Mouse (Mus musculus): ENCODE data around the gene Zfp346. TPM values are rescaled to one million over a fixed set of nuclear protein-coding genes. Genes with fewer than 3 reads are reported as not detected.

Gene Zfp346
- total and polyA plus RNA-seq, 3 experiments = 11.3 to 18.6 (median 12.4) TPM

DNA sequence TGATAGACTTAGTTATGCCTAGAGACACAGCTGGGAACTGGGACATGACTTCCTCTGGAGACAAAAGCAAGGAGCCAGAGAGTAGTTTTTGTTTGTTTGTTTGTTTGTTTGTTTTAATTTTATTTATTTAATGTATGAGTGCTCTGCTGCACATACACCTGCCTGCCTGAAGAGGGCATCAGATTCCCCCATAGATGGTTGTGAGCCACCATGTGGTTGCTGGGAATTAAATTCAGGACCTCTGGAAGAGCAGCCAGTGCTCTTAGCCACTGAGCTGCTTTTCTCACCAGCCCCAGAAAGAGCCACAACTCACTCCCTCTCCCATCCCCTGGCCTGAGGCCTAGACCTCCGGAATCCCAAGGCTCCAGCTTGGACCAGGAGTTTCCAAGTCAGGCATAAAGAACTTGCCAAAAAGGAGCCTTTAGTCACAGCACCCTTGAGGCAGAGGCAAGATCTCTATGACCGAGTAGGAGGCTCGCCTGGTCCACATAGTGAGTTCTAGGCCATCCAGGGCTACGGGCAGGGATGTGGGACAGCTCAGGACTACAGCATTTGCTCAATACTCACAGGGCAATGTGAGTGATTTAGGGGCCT lies 72.9 kb downstream of the Zfp346 start:
- Histone ChIP-seq H3K9me3 (replicated peaks; ENCODE audit: low read length) (no peaks in the 10 kb centered on the region), H3K36me3 (replicated peaks in 1 of 2; ENCODE audit: control insufficient read depth in 1 of 2, insufficient read depth in 1 of 2, low read length in 1 of 2) (no peaks in the 10 kb centered on the region), H3K27me3 (replicated peaks) (peaks cover 6% of the 10 kb centered on the region), H3K4me3 (replicated peaks in 1 of 3; ENCODE audit: low read depth in 2 of 3, low read length in 2 of 3, poor library complexity in 1 of 3) (no peak overlapping the region), H3K4me2 (ENCODE audit: insufficient read depth, low read depth, poor library complexity, severe bottlenecking) (no peak overlapping the region), H3K79me2 (replicated peaks; ENCODE audit: control insufficient read depth, extremely low read depth, insufficient read depth, poor library complexity, severe bottlenecking) (no peaks in the 10 kb centered on the region), H3K4me1 (ENCODE audit: control insufficient read depth in 1 of 2, insufficient read depth in 2 of 2) (0 out of 4 replicates have a peak, but pooled peaks cover 0 to 3% of the 10 kb centered on the region in 2 experiments), H3K27ac (ENCODE audit: insufficient read depth, low read depth) (no peak overlapping the region), H3K9ac (ENCODE audit: insufficient read depth, low read depth) (no peak overlapping the region)
- TF ChIP-seq CTCF (conservative IDR thresholded peaks at IDR 0.05 in 1 of 2, IDR thresholded peaks at IDR 0.05 in 1 of 2; ENCODE audit: low read depth in 2 of 2, low read length in 2 of 2) (peak; percentile 17 to 45; a peak in 3 of 4 replicates), MEF2A (IDR thresholded peaks at IDR 0.05; ENCODE audit: borderline replicate concordance, low read depth, low read length) (no peak)
- in situ Hi-C loops (cut with MboI; ENCODE audit: low pct_ligation_motif_present, low pct_unique_long_range_greater_than_20kb, low sequenced_read_pairs) = loop anchor here (10.0 kb wide), 1 partner anchor 383 kb away; no protein-coding TSS in a partner anchor
- dilution Hi-C loops (cut with MboI; ENCODE audit: extremely low pct_ligation_motif_present, extremely low pct_unique_long_range_greater_than_20kb, low sequenced_read_pairs) = no loop called here
- DNase-seq (ENCODE audit: extremely low read depth) = no peak

DNA sequence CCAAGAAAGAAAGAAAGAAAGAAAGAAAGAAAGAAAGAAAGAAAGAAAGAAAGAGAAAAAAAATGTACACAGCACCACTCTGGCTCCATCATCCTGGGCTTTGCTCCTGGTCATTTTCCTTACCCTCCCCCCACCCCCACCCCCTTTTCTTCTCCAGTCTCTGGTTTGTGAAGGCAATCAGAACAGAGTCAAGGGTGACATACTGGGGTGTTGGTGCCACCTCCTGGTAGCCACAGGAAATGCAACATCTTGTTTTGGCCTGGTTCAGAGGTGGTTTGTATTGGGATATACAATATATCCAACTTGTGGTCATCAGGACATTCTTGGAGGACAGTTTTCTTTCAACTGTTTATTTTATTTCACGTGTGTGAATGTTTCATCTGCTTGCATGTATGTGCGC lies 73.4 kb downstream of the Zfp346 start:
- in situ Hi-C loops (cut with MboI; ENCODE audit: low pct_ligation_motif_present, low pct_unique_long_range_greater_than_20kb, low sequenced_read_pairs) (loop anchor here (10.0 kb wide), 1 partner anchor 384 kb away; no protein-coding TSS in a partner anchor), dilution Hi-C loops (cut with MboI; ENCODE audit: extremely low pct_ligation_motif_present, extremely low pct_unique_long_range_greater_than_20kb, low sequenced_read_pairs) (no loop called here)
- H3K36me3 ChIP-seq (replicated peaks in 1 of 2; ENCODE audit: control insufficient read depth in 1 of 2, insufficient read depth in 1 of 2, low read length in 1 of 2) = no peaks in the 10 kb centered on the region
- no peak overlapping the region for H3K27ac ChIP-seq (ENCODE audit: insufficient read depth, low read depth)
- TF ChIP-seq SIN3A (IDR thresholded peaks at IDR 0.05; ENCODE audit: low read length) (no peak), CHD2 (IDR thresholded peaks at IDR 0.05; ENCODE audit: low read length) (peak; percentile 81), UBTF (IDR thresholded peaks at IDR 0.05; ENCODE audit: low read depth, low read length) (no peak), POLR2A (IDR thresholded peaks at IDR 0.05; ENCODE audit: low read depth, low read length) (no peak), ZNF384 (IDR thresholded peaks at IDR 0.05; ENCODE audit: low read depth, low read length) (no peak), ZC3H11A (IDR thresholded peaks at IDR 0.05; ENCODE audit: low read depth, low read length) (peak; percentile 32; the same call in 1 of the 2 replicates), E2F4 (IDR thresholded peaks at IDR 0.05; ENCODE audit: insufficient replicate concordance, low read depth, low read length) (no peak), MXI1 (IDR thresholded peaks at IDR 0.05; ENCODE audit: low read depth, low read length) (no peak), CTCF (conservative IDR thresholded peaks at IDR 0.05 in 1 of 2, IDR thresholded peaks at IDR 0.05 in 1 of 2; ENCODE audit: low read depth in 2 of 2, low read length in 2 of 2) (peak; percentile 70 to 91), ELF1 (IDR thresholded peaks at IDR 0.05; ENCODE audit: low read depth, low read length) (no peak), RAD21 (IDR thresholded peaks at IDR 0.05; ENCODE audit: low read depth, low read length) (peak; percentile 86), ETS1 (conservative IDR thresholded peaks at IDR 0.05; ENCODE audit: low read depth, low read length) (no peak), MAZ (IDR thresholded peaks at IDR 0.05; ENCODE audit: low read depth, low read length) (peak; percentile 69; the same call in 1 of the 2 replicates), SMC3 (IDR thresholded peaks at IDR 0.05; ENCODE audit: low read depth, low read length) (peak; percentile 79), MYC (IDR thresholded peaks at IDR 0.05; ENCODE audit: low read depth, low read length) (no peak; the same call in 1 of the 2 replicates)
- no peak overlapping the region for H3K9ac ChIP-seq (ENCODE audit: insufficient read depth, low read depth)
- no peaks in the 10 kb centered on the region for H3K9me3 ChIP-seq (replicated peaks; ENCODE audit: low read length)
- DNase-seq (ENCODE audit: extremely low read depth) = peak; percentile 75
- no peaks in the 10 kb centered on the region for H3K79me2 ChIP-seq (replicated peaks; ENCODE audit: control insufficient read depth, extremely low read depth, insufficient read depth, poor library complexity, severe bottlenecking)
- 0 out of 4 replicates have a peak, but pooled peaks cover 0 to 3% of the 10 kb centered on the region in 2 experiments for H3K4me1 ChIP-seq (ENCODE audit: control insufficient read depth in 1 of 2, insufficient read depth in 2 of 2)
- peaks cover 6% of the 10 kb centered on the region for H3K27me3 ChIP-seq (replicated peaks)
- H3K4me2 ChIP-seq (ENCODE audit: insufficient read depth, low read depth, poor library complexity, severe bottlenecking) = no peak overlapping the region
- no peak overlapping the region for H3K4me3 ChIP-seq (replicated peaks in 1 of 3; ENCODE audit: low read depth in 2 of 3, low read length in 2 of 3, poor library complexity in 1 of 3)
